Mouse (Mus musculus) activated CD4-positive, CD25-positive, alpha-beta regulatory T cell, adult 4 months (primary cell): ENCODE measurements around the gene Gm13304. TPM values are rescaled to one million over a fixed set of nuclear protein-coding genes. Genes with fewer than 3 reads are reported as not detected.
"Not testable (repeated sequence)": the region's sequence is repeated elsewhere in the genome, so short reads cannot be mapped to it uniquely, and the experiment has no call there.

Experiments
- ATAC-seq: one replicate; pipeline ENCODE4 v1.8.0; 2017
- polyA plus RNA-seq, 2 experiments: library from polyadenylated mRNA; unstranded; fragments of 100-300 nt; shearing (Covaris generic); gene quantifications; one replicate each; pipeline ENCODE4 v1.2.1; 2017

Gm13304 gene
- polyA plus RNA-seq: under 1 TPM in 1 of 2 experiments, not detected in 1; 0.41 TPM

GRCm38 (mm10) chr4:42114517-42114916 lies at the start of gene Gm13304:
Gene Gm13304 (plus strand): TSS chr4:42114817.
- not testable (repeated sequence) for ATAC-seq

- not testable (repeated sequence) for ATAC-seq
Measured at GRCm38 (mm10) chr4:42090907-42091306, 23.7 kb upstream of the Gm13304 start, which contains the start of gene Gm3893. Gene Gm3893 (plus strand): TSS chr4:42091207.

DNA sequence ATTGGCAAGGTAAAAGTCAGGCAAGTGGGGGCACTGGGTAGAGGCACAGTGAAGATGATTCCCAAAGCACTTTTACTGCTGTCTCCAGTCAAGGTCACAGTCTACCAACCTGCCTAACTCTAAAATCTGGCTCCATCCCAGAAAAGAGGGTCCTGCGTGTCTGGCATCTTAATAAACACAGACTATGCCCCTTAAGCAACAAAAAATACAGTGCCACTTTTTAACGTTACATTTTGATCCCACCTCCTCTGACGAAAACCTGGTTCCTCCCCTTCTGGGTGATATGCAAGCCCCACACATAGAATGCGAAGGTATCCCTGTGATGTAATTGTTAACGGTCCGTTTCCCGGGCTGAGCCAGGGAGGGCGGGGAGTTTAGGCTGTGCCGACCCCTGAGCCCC lies 38.5 kb downstream of the Gm13304 start, which contains the start of gene Gm13306:
TSS of gene Gm13306 (plus strand) at position 301 of the 400 bp plus-strand sequence.
- ATAC-seq: not testable (repeated sequence)

Other genes with a start within 250 kb of the Gm13304 start
- gene Gm21541, start 211.2 kb upstream of the Gm13304 start, polyA plus RNA-seq: not detected
- 1 to 10 TPM in 1 of 2 experiments, not detected in 1; 2.1 TPM for gene Gm20878, start 173.2 kb upstream of the Gm13304 start, polyA plus RNA-seq
- gene Fam205a4, start 148.8 kb upstream of the Gm13304 start, polyA plus RNA-seq: under 1 TPM in 1 of 2 experiments, not detected in 1; 0.08 TPM
- not detected for gene Gm21093, start 80.1 kb upstream of the Gm13304 start, polyA plus RNA-seq
- gene Gm3893, start 23.6 kb upstream of the Gm13304 start, polyA plus RNA-seq: not detected
- gene Gm13306, start 38.6 kb downstream of the Gm13304 start, polyA plus RNA-seq: not detected
- gene Gm13305, start 53.8 kb downstream of the Gm13304 start, polyA plus RNA-seq: not detected
- not detected for gene Gm10600, start 125.8 kb downstream of the Gm13304 start, polyA plus RNA-seq
- not detected for gene Ccl21b, start 140.9 kb downstream of the Gm13304 start, polyA plus RNA-seq
- not detected for gene Gm21953, start 179.4 kb downstream of the Gm13304 start, polyA plus RNA-seq
- gene Fam205a3, start 203.5 kb downstream of the Gm13304 start, polyA plus RNA-seq: not detected